Mouse (Mus musculus) forebrain, embryonic 15.5 days (tissue): Measurements from ENCODE around the gene Eno3. TPM values are rescaled to one million over a fixed set of nuclear protein-coding genes. Genes with fewer than 3 reads are reported as not detected.

Experiments used
- ATAC-seq: fragments of 200-750 bp; cut with Nextera tagmentation; replicated peaks from 2 replicates; pipeline ENCODE4 v1.8.0; 2017; ENCODE audit warnings: mild to moderate bottlenecking, moderate TSS enrichment, moderate library complexity
- H3K27ac ChIP-seq: fragments of 300-500 bp; sonication (generic); replicated peaks from 2 replicates; pipeline ENCODE4 v1.5.1; 2015; ENCODE audit warnings: mild to moderate bottlenecking, inconsistent platforms
- H3K27me3 ChIP-seq: fragments of 300-500 bp; sonication (generic); 2 replicates; pipeline ENCODE4 v1.6.1; 2015; ENCODE audit warnings: inconsistent platforms
- H3K36me3 ChIP-seq: fragments of 300-500 bp; sonication (generic); 2 replicates; pipeline ENCODE4 v1.6.1; 2015; ENCODE audit warnings: mild to moderate bottlenecking, inconsistent platforms
- H3K4me1 ChIP-seq: fragments of 300-500 bp; sonication (generic); 2 replicates; pipeline ENCODE4 v1.6.1; 2015; ENCODE audit warnings: inconsistent platforms
- H3K4me2 ChIP-seq: fragments of 300-500 bp; sonication (generic); replicated peaks from 2 replicates; pipeline ENCODE4 v1.6.1; 2015; ENCODE audit warnings: mild to moderate bottlenecking, inconsistent platforms
- H3K4me3 ChIP-seq: fragments of 300-500 bp; sonication (generic); 2 replicates; pipeline ENCODE4 v1.5.1; 2015; ENCODE audit warnings: mild to moderate bottlenecking, inconsistent platforms
- H3K9ac ChIP-seq: fragments of 300-500 bp; sonication (generic); replicated peaks from 2 replicates; pipeline ENCODE4 v1.6.1; 2015; ENCODE audit warnings: mild to moderate bottlenecking, inconsistent platforms
- H3K9me3 ChIP-seq: fragments of 300-500 bp; sonication (generic); 2 replicates; pipeline ENCODE4 v1.6.1; 2016; ENCODE audit warnings: inconsistent platforms
- WGBS: fragments of 180-500 bp; shearing (Covaris S2); methylation state at CpG from one replicate; pipeline ENCODE4 v1.1.7; 2015; ENCODE audit warnings: mixed read lengths; 5-methylcytosine and 5-hydroxymethylcytosine counted together
- polyA plus RNA-seq: library from polyadenylated mRNA; unstranded; fragments of >200 nt; fragmentation: Nextera tagmentation; extraction: Ambion mirVana; gene quantifications from 2 replicates; pipeline ENCODE4 v1.2.1, GENCODE M21; 2015

The Eno3 gene
- polyA plus RNA-seq, 1 experiment from 2014 or later: 8.4 TPM

DNA sequence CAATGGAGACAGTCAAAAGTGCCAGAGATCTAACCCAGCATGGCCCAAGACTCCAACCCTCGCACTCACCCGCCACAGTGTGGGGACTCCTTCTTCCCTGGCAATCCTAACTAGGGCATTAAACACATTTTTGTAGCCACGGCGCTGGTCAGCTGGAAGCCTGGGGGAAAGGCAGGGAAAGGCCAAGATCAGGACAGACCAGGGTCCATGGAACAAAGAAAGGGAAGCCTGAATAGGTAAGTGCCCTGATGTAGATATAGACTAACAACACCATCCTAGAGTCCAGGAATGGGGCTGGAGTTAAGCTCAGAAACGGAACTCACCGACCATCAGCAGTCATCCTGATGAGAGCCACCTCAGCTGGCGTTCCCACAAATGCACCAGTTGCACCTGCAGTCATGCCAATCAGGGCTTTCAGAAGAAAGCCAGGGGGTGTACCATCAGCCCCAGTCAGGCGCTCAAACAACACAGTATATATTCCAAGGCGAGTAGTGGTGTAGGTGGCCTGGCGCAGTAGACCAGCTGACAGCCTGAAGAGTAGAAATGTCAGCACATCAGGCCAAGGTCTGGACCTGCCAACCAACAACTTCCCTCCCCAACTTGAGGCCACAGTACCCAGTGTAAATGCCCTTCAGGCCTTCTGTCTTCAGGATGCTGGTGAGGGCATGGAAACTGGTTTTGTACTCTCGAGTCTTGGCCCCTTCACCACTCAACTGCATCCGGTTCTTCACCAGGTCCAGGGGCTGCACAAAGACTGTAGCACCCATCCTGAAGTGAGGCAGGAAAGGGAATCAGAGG, 11.3 kb upstream of the Eno3 start:
- Histone ChIP-seq H3K36me3 (peaks cover 36% of the 10 kb centered on the region), H3K4me2 (peak overlapping the region; percentile 75), H3K9me3 (no peaks in the 10 kb centered on the region), H3K27me3 (no peaks in the 10 kb centered on the region), H3K9ac (peak overlapping the region; percentile 87), H3K4me3 (peak overlapping the region; percentile 65), H3K4me1 (peaks cover 37% of the 10 kb centered on the region), H3K27ac (no peak overlapping the region)
- no peak for ATAC-seq
- 89% methylated on average over 12 of the region's 12 CpGs for WGBS

DNA sequence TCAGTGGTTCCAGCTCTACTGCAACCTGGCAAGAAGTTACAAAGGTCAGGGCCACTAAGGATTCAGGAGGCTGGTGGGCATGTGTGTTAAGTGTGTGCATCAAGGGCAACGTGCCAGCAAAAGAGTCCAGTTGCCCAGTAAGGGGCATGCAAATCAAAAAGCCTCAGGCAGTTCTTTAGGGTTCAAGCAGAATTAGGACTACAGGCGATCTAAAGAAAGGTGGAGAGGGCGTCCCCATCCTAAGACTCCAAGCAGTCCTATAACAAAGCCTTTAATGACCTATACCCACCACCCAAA, 10.8 kb upstream of the Eno3 start:
- Histone ChIP-seq H3K4me1 (peaks cover 37% of the 10 kb centered on the region), H3K4me3 (peak overlapping the region; percentile 65), H3K9ac (peak overlapping the region; percentile 87), H3K4me2 (peak overlapping the region; percentile 75), H3K27ac (peak overlapping the region; percentile 98), H3K36me3 (peaks cover 42% of the 10 kb centered on the region), H3K9me3 (no peaks in the 10 kb centered on the region), H3K27me3 (no peaks in the 10 kb centered on the region)
- WGBS: 8% methylated on average over 3 of the region's 3 CpGs
- ATAC-seq: no peak

DNA sequence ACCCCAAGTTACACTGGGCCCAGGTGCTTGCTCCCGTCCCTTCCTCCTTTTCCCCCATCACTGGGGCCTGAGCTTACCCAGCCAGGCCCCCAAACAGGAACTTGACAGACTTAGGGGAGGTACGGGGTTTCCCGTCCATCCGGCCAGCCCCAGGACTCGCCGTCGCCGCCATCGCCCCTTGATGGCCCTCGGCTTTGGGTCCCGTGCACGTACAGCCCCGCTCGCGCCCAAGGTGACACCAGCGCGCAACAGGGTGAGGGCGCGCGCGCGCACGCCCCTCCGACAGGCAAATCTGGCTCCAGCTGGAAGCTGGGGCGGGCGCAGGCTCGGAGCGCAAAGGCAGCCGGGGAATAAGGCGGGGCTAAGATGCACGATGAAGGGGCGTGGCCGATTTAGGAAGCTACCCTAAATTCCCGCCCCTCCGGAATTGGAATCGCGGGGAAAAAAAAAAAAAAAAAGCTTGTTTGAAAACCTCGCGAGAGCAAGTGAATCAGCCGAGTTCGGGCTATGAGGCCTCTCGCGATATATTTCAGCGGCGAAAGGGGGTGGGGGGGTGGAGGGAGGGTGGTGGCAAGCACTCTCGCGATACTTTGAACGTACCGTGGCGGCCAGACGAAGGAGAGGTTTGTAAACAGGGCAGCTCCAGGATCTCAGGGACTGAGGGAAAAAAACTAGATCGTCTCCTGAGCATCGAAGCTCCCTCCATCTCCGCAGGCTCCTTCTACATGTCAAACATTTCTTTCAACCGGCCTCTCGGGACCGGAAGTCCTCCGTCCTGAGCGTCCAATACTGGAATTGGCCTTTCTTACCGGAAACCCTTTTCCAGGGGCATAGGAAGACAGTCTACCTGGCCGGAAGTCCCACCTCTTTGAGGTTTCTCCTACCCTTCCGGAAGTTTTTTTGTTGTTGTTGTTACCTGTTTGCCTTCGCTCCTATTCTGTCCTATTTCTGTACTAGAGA, 10.0 kb upstream of the Eno3 start, which contains the start of the genes Rnf167 and Slc25a11:
Rnf167 (plus strand) TSS at position 545 of the 960 bp plus-strand sequence.
Slc25a11 (minus strand) TSS at position 789 of the 960 bp plus-strand sequence.
- Histone ChIP-seq H3K9ac (peak within 1 kb of the TSS; percentile 87), H3K9me3 (no peaks in the 10 kb centered on the region), H3K4me3 (peak within 1 kb of the TSS; percentile 65), H3K27me3 (no peaks in the 10 kb centered on the region), H3K27ac (peak within 1 kb of the TSS; percentile 98), H3K4me1 (peaks cover 41% of the 10 kb centered on the region), H3K36me3 (peaks cover 49% of the 10 kb centered on the region), H3K4me2 (peak within 1 kb of the TSS; percentile 94)
- under 1% methylated on average over 63 of the region's 63 CpGs for WGBS
- peak; percentile 93 for ATAC-seq

DNA sequence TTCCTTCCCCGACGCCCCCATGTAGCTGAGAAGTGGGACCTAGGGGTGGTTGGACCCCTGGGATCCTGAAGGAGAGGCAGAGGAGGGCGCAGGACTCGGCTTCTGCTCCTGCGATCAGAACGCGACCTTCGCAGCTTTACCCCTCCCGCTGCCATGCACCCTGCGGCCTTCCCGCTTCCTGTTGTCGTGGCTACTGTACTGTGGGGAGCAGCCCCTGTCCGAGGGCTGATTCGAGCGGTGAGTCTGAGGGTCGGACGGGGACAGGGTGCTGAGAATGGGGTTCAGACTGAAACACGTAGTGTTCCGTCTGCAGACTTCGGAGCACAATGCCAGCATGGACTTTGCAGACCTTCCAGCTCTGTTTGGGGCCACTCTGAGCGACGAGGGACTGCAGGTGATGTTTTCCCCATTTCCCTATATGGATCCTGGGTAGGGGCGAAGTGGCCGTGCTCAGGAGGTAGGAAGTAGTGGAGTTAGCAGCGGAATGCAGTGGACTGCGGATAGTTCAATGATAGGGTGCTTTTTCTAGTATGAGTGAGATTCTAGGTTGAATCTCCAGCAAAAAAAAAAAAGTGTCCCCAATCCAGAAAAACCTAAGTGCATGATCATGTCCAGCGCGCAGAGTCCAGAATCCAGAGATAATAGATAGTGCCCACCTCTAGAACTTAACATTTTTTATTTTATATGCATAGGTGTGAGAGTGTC, 9.1 kb upstream of the Eno3 start:
- Histone ChIP-seq H3K36me3 (peaks cover 53% of the 10 kb centered on the region), H3K27me3 (no peaks in the 10 kb centered on the region), H3K4me1 (peaks cover 50% of the 10 kb centered on the region), H3K9me3 (no peaks in the 10 kb centered on the region), H3K4me2 (peak overlapping the region; percentile 94), H3K9ac (peak overlapping the region; percentile 75), H3K27ac (peak overlapping the region; percentile 98), H3K4me3 (peak overlapping the region; percentile 65)
- WGBS: 5% methylated on average over 28 of the region's 28 CpGs
- ATAC-seq: peak; percentile 3; the same call in 1 of the 2 replicates

DNA sequence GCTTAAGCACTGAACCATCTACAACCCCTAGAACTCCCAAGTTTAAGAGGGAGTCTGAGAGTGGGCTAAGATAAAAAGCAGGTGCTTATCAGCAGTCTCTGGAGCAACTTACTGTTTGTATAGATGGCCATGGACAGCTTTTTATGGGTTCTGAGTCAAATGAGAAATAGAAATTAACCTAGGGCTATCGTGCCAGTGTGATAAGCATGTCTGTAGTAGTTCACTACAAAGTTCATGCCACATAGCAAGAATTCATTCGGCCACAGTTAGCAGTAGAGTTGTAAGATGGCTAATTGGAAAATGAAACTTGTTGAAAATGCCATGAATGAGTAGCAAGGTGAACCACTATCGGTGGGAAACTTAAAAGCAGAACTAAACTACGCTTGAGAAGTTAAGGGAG, 8.5 kb upstream of the Eno3 start:
- ATAC-seq: no peak
- Histone ChIP-seq H3K27me3 (no peaks in the 10 kb centered on the region), H3K9me3 (no peaks in the 10 kb centered on the region), H3K4me1 (peaks cover 56% of the 10 kb centered on the region), H3K4me3 (peak overlapping the region; percentile 65), H3K9ac (no peak overlapping the region), H3K4me2 (peak overlapping the region; percentile 94), H3K27ac (no peak overlapping the region), H3K36me3 (peaks cover 49% of the 10 kb centered on the region)
- WGBS: 87% methylated on average over 4 of the region's 4 CpGs

DNA sequence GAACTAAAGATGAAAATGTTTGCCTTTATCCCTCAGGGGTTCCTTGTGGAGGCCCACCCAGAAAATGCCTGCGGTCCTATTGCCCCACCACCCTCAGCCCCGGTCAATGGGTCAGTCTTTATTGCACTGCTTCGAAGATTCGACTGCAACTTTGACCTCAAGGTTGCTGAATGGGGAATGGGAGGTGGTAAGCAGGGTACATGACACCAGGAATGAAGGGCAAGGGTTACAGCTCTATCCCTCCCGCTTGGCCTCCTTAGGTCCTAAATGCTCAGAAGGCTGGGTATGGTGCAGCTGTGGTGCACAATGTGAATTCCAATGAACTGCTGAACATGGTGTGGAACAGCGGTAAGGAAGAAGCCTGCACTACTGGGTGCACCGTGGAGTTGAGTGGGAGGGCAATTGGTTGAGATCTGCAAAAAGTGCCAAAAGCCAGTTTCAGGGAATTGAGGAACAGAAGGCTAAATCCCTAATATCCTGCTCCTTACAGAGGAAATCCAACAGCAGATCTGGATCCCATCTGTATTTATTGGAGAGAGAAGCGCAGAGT, 7.7 kb upstream of the Eno3 start:
- H3K4me1 ChIP-seq: peaks cover 57% of the 10 kb centered on the region
- H3K9ac ChIP-seq: no peak overlapping the region
- H3K36me3 ChIP-seq: peaks cover 45% of the 10 kb centered on the region
- 86% methylated on average over 8 of the region's 8 CpGs for WGBS
- H3K4me2 ChIP-seq: 0 out of 2 replicates have a peak overlapping the region, but pooled peaks have one; percentile 94
- ATAC-seq: no peak
- no peak overlapping the region for H3K27ac ChIP-seq
- no peaks in the 10 kb centered on the region for H3K9me3 ChIP-seq
- H3K4me3 ChIP-seq: peak overlapping the region; percentile 65; the same call in 1 of the 2 replicates
- no peaks in the 10 kb centered on the region for H3K27me3 ChIP-seq

DNA sequence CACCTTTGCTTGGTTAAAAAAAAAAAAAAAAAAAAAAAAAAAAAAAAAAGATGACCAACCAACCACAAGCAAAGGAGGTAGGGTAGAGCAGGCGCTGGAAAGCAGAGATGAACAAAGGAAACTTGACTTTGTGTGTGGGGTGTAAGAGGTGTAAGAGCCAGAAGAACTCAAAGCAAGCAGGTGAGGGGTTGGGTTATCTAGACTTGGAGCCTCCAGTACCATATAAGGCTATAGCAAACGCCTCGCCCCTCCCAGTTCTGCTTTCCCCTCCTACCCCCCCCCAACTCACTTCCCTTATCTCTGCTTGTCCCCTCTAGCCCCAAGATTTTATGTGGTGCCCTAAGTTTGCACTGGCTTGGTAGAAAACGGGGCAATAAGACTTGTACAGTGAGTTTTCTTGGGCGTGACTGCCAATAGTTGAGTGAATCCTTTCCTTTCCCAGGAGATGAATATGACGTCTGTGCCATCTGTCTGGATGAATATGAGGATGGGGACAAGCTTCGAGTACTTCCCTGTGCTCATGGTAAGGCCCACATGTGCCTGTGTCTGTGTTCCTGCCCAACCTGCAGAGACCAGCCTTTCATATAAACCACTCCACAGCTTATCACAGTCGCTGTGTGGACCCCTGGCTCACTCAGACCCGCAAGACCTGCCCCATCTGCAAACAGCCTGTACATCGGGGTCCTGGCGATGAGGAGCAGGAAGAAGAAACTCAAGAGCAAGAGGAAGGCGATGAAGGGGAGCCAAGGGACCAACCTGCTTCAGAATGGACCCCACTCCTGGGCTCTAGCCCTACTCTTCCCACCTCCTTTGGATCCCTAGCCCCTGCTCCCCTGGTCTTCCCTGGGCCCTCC, 6.5 kb upstream of the Eno3 start:
- Histone ChIP-seq H3K9me3 (no peaks in the 10 kb centered on the region), H3K4me3 (no peak overlapping the region), H3K9ac (no peak overlapping the region), H3K4me2 (no peak overlapping the region), H3K36me3 (peaks cover 37% of the 10 kb centered on the region), H3K27me3 (no peaks in the 10 kb centered on the region), H3K4me1 (peaks cover 57% of the 10 kb centered on the region), H3K27ac (no peak overlapping the region)
- ATAC-seq: no peak
- WGBS: 84% methylated on average over 12 of the region's 12 CpGs

DNA sequence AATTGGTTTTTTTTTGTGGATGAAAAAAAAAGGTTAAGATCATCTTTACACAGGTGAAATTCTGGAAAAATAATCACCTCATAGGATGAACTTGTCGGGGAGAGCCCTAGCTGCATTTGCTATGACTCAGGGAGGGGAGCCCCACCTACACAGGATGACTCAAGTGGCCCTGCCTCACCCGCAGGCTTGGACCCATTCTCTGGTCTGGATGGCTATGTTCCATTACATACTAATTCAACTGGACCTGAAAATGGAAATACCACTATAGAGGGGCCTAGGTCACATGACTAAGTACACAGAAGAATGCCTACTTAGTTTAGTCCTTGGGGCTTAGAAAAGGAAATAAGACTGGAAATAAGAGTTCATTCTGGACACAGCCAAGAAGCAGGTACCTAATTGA, 5.6 kb upstream of the Eno3 start:
- H3K27ac ChIP-seq: no peak overlapping the region
- H3K36me3 ChIP-seq: peaks cover 37% of the 10 kb centered on the region
- H3K9me3 ChIP-seq: no peaks in the 10 kb centered on the region
- 82% methylated on average over 2 of the region's 2 CpGs for WGBS
- no peak overlapping the region for H3K4me2 ChIP-seq
- H3K4me1 ChIP-seq: peaks cover 57% of the 10 kb centered on the region
- H3K27me3 ChIP-seq: no peaks in the 10 kb centered on the region
- H3K4me3 ChIP-seq: no peak overlapping the region
- ATAC-seq: no peak
- no peak overlapping the region for H3K9ac ChIP-seq

DNA sequence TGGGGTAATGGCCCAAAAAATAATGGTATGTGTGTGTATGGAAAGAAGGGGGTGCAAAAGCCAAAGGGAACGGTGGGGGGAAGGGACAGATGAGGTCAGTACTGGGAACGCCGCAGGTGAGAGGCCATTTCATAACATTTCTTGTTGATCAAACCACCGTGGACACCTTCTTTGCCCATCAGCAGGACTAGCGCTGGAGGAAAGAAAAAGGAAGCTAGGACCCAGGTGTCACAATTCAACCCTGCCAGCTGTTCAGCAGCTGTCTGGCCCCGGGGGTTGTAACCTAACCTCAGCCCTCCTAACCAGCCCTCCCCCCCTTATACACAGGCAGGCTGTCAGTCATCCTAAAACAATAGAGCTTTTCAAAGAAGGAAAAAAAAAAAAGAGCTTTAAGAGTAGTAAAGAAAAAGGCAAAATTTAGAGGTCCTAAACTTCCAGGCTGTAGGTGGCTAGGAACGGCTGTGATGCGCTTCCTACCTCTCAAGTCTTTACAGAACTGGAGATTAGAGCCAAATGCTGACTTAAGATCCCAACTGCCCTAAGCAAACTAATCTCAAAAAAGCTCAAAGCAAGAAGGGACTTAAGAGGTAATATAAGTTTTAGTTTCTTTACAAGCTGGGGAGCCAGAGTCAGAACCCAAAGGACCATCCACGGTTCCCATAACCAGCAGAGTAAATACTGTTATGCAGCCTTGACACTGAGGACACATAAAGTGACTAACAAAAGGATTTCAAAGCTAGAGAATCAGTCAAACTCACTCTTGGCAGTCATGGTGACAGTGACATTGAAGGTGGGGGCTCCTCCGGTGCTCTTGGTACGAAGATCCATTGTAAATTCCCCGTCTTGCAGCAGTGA, 4.7 kb upstream of the Eno3 start:
- H3K4me3 ChIP-seq: peak overlapping the region; percentile 99
- ATAC-seq: no peak
- peak overlapping the region; percentile 72 for H3K4me2 ChIP-seq
- H3K27me3 ChIP-seq: no peaks in the 10 kb centered on the region
- H3K4me1 ChIP-seq: peaks cover 62% of the 10 kb centered on the region
- H3K36me3 ChIP-seq: peaks cover 37% of the 10 kb centered on the region
- H3K9me3 ChIP-seq: no peaks in the 10 kb centered on the region
- WGBS: 72% methylated on average over 12 of the region's 12 CpGs
- H3K9ac ChIP-seq: peak overlapping the region; percentile 97; the same call in 1 of the 2 replicates
- H3K27ac ChIP-seq: no peak overlapping the region

DNA sequence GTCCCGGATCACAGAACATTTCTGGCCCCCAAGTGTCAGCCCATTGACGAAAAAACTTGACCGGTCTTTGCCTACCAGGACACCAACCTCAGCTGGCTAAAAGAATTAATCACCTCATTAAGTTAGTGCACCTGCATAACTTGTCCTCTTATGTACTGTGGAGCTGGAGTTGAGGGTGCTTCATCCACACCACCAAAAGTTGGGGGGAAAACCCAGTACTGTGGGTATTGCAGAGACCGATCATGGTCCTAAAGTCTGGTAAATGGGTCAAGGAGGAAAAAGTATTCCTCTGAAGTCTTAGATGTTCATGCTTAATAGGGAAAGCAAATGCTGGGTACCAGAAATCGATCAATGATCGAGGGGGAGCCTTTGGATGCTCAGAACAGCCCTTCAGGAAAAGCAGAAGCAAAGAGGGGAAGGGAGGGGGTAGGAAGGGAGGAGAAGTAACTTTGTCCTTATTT, 4.1 kb upstream of the Eno3 start:
- H3K4me2 ChIP-seq: peak overlapping the region; percentile 72
- peaks cover 37% of the 10 kb centered on the region for H3K36me3 ChIP-seq
- H3K4me3 ChIP-seq: peak overlapping the region; percentile 99
- no peaks in the 10 kb centered on the region for H3K27me3 ChIP-seq
- no peak for ATAC-seq
- 62% methylated on average over 6 of the region's 6 CpGs for WGBS
- no peaks in the 10 kb centered on the region for H3K9me3 ChIP-seq
- peaks cover 60% of the 10 kb centered on the region for H3K4me1 ChIP-seq
- H3K9ac ChIP-seq: peak overlapping the region; percentile 97
- peak overlapping the region; percentile 97 for H3K27ac ChIP-seq
